8 mouse cellular contexts compared by ENCODE assay signal in genomic region chr1:45825140-45825539, GRCm38 (mm10). TPM values are rescaled to one million over a fixed set of nuclear protein-coding genes. Genes with fewer than 3 reads are reported as not detected.
A peak's percentile ranks its signal among the peaks of the same experiment; 100 is the strongest.
DNase-seq lines count a peak whose midpoint lies in the region; ATAC-seq and TF ChIP-seq lines count a peak whose summit lies in the region.

No protein-coding gene starts in this region.

- peaks cover 51% of the 10 kb centered on the region for H3K36me3 ChIP-seq in limb, embryonic 10.5 days
- H3K36me3 ChIP-seq in midbrain, embryonic 12.5 days, result peaks cover 49% of the 10 kb centered on the region
- H3K36me3 ChIP-seq in spleen, adult 2 months (ENCODE audit: control insufficient read depth, insufficient read depth, low read length), result peaks cover 14% of the 10 kb centered on the region

- peak; percentile 30 for DNase-seq in 3134 (ENCODE audit: extremely low read depth, insufficient read length, low spot score)
- peak; percentile 64 to 90 for DNase-seq in adrenal gland, adult (ENCODE audit: inconsistent age in 2 of 2, low spot score in 1 of 2)
- DNase-seq in embryo, embryonic 10.5 days (ENCODE audit: low spot score), result peak; percentile 83
- peak; percentile 14 for DNase-seq in gastrocnemius, postnatal 25 days
- DNase-seq in kidney, adult 18-20 months, result peak; percentile 80
- DNase-seq in limb, embryonic 10.5 days (ENCODE audit: low spot score), result peak; percentile 66
- DNase-seq in spleen, adult 2 months (ENCODE audit: low read depth in 1 of 2, low spot score in 2 of 2), result peak; percentile 7 to 32

- no peak overlapping the region for H3K9ac ChIP-seq in midbrain, embryonic 12.5 days (replicated peaks)

- no peak overlapping the region for H3K4me2 ChIP-seq in midbrain, embryonic 12.5 days (replicated peaks)

- H3K9me3 ChIP-seq in limb, embryonic 10.5 days (replicated peaks), result no peaks in the 10 kb centered on the region
- H3K9me3 ChIP-seq in midbrain, embryonic 12.5 days, result no peaks in the 10 kb centered on the region

- H3K27ac ChIP-seq in limb, embryonic 10.5 days, result no peak overlapping the region
- no peak overlapping the region for H3K27ac ChIP-seq in midbrain, embryonic 12.5 days (replicated peaks)
- no peak overlapping the region for H3K27ac ChIP-seq in spleen, adult 2 months (ENCODE audit: insufficient read depth, low read length)

- ATAC-seq in midbrain, embryonic 12.5 days (ENCODE audit: low FRiP score, low read depth), result peak; percentile 86

- no peak for TF ChIP-seq POLR2A in spleen, adult 2 months (IDR thresholded peaks at IDR 0.05; ENCODE audit: low read depth, low read length)

- no peaks in the 10 kb centered on the region for H3K4me1 ChIP-seq in limb, embryonic 10.5 days
- no peaks in the 10 kb centered on the region for H3K4me1 ChIP-seq in midbrain, embryonic 12.5 days
- no peaks in the 10 kb centered on the region for H3K4me1 ChIP-seq in spleen, adult 2 months (ENCODE audit: control insufficient read depth, insufficient read depth, insufficient read length)

- 58% methylated on average over 5 of the region's 5 CpGs for WGBS in limb, embryonic 10.5 days
- 60% methylated on average over 5 of the region's 5 CpGs for WGBS in midbrain, embryonic 12.5 days
- 43% methylated on average over 5 of the region's 5 CpGs for WGBS in spleen, adult 2 months

- no peak overlapping the region for H3K4me3 ChIP-seq in limb, embryonic 10.5 days
- H3K4me3 ChIP-seq in midbrain, embryonic 12.5 days, result no peak overlapping the region
- no peak overlapping the region for H3K4me3 ChIP-seq in spleen, adult 2 months (ENCODE audit: extremely low read depth, insufficient read depth, insufficient read length)

- TF ChIP-seq CTCF in spleen, adult 2 months (IDR thresholded peaks at IDR 0.05; ENCODE audit: extremely low read depth, insufficient read depth, insufficient read length, insufficient replicate concordance), result peak; percentile 28; the same call in 1 of the 2 replicates

- H3K27me3 ChIP-seq in limb, embryonic 10.5 days (ENCODE audit: low read depth, poor library complexity, severe bottlenecking), result no peaks in the 10 kb centered on the region
- no peaks in the 10 kb centered on the region for H3K27me3 ChIP-seq in midbrain, embryonic 12.5 days
- H3K27me3 ChIP-seq in spleen, adult 2 months (ENCODE audit: control insufficient read depth, insufficient read depth, low read length), result no peaks in the 10 kb centered on the region

RNA-seq across cellular contexts. Expression of gene Wdr75, which starts 30.2 kb away (rescaled TPM):
- total RNA-seq in gastrocnemius, postnatal 25 days (2021), result 10 to 100 TPM; 11.3 to 16.0 TPM
- 100 and 104 TPM in 2 replicates for polyA plus RNA-seq in limb, embryonic 10.5 days (2016; fragmentation: Nextera tagmentation; extraction: Ambion mirVana)
- 69.9 and 70.1 TPM in 2 replicates for polyA plus RNA-seq in midbrain, embryonic 12.5 days (2016; fragmentation: Nextera tagmentation; extraction: Ambion mirVana)
- polyA plus RNA-seq in spleen, adult 2 months (2012; rRNA removed), result 37.8 and 46.6 TPM in 2 replicates

Comparison
In these comparisons a context has a peak if more than half of its experiments do, and no peak if none do; other contexts are left out.
1. DNase-seq: peak in every context shown above with its lines; median percentile 83 in embryo, embryonic 10.5 days; 80 in kidney, adult 18-20 months; 77 in adrenal gland, adult; 66 in limb, embryonic 10.5 days; 30 in 3134; 20 in spleen, adult 2 months; 14 in gastrocnemius, postnatal 25 days.